Mouse (Mus musculus) MEL (cell line): Measurements from ENCODE around the gene Dgkg. TPM values are rescaled to one million over a fixed set of nuclear protein-coding genes. Genes with fewer than 3 reads are reported as not detected.

Source experiments
- DNase-seq: peaks from one replicate; pipeline ENCODE4 v3.0.0; 2011; ENCODE audit warnings: low read depth, low spot score
- H3K27ac ChIP-seq: 2 replicates; pipeline ENCODE4 v1.5.1; 2012; ENCODE audit warnings: low read depth, mild to moderate bottlenecking, control low read depth, low read length, moderate library complexity; ENCODE audit not compliant: control insufficient read depth
- H3K27me3 ChIP-seq, 2 experiments: fragments of 150-350 bp in 1 of 2; sonication (generic) in 1 of 2; 2 replicates each; pipeline ENCODE4 v1.6.1; 2012; ENCODE audit warnings: low read length in 2 of 2, mild to moderate bottlenecking in 2 of 2, improper control_type of control experiment in 1 of 2, moderate library complexity in 1 of 2; ENCODE audit not compliant: insufficient read depth in 2 of 2, control insufficient read depth in 1 of 2
- H3K36me3 ChIP-seq, 2 experiments: 2 replicates each; pipeline ENCODE4 v1.6.1; 2012 to 2014; ENCODE audit warnings: low read length in 2 of 2, improper control_type of control experiment in 1 of 2, inconsistent platforms in 1 of 2, mild to moderate bottlenecking in 1 of 2; ENCODE audit not compliant: insufficient read depth in 2 of 2, control insufficient read depth in 1 of 2
- H3K4me1 ChIP-seq, 2 experiments: fragments of 150-350 bp in 1 of 2; sonication (generic) in 1 of 2; 2 replicates each; pipeline ENCODE4 v1.6.1; 2012; ENCODE audit warnings: low read length in 2 of 2, improper control_type of control experiment in 1 of 2, mild to moderate bottlenecking in 1 of 2; ENCODE audit not compliant: insufficient read depth in 2 of 2, control insufficient read depth in 1 of 2
- H3K4me3 ChIP-seq, 2 experiments: fragments of 150-350 bp in 1 of 2; sonication (generic) in 1 of 2; 2 replicates each; pipeline ENCODE4 v1.5.1; 2012; ENCODE audit warnings: low read depth in 2 of 2, low read length in 2 of 2, mild to moderate bottlenecking in 2 of 2, moderate library complexity in 2 of 2, control low read depth in 1 of 2, improper control_type of control experiment in 1 of 2; ENCODE audit not compliant: control insufficient read depth in 1 of 2, insufficient read depth in 1 of 2
- H3K79me2 ChIP-seq: 2 replicates; pipeline ENCODE4 v1.6.1; 2012; ENCODE audit warnings: mild to moderate bottlenecking, low read length, moderate library complexity; ENCODE audit not compliant: control insufficient read depth, poor library complexity, insufficient read depth
- H3K9ac ChIP-seq: 2 replicates; pipeline ENCODE4 v1.6.1; 2012; ENCODE audit warnings: low read depth, mild to moderate bottlenecking, control low read depth, low read length, moderate library complexity; ENCODE audit not compliant: control insufficient read depth, poor library complexity, severe bottlenecking
- H3K9me3 ChIP-seq: fragments of 150-350 bp; sonication (generic); replicated peaks from 2 replicates; pipeline ENCODE4 v1.6.1; 2012; ENCODE audit warnings: mild to moderate bottlenecking, low read length, improper control_type of control experiment, moderate library complexity; ENCODE audit not compliant: insufficient read depth
- BHLHE40 ChIP-seq: IDR thresholded peaks from 2 replicates; pipeline ENCODE4 v1.6.1; 2012; ENCODE audit warnings: low read depth, mild to moderate bottlenecking, inconsistent platforms, low read length, improper control_type of control experiment, borderline replicate concordance
- E2F4 ChIP-seq: IDR thresholded peaks from 2 replicates; pipeline ENCODE4 v1.6.1; 2011; ENCODE audit warnings: low read depth, low read length, improper control_type of control experiment, borderline replicate concordance
- EP300 ChIP-seq, 2 experiments: IDR thresholded peaks; 2 replicates each; pipeline ENCODE4 v1.6.1; 2011; ENCODE audit warnings: improper control_type of control experiment in 2 of 2, low read length in 2 of 2, low read depth in 1 of 2, mild to moderate bottlenecking in 1 of 2
- GABPA ChIP-seq: IDR thresholded peaks from 2 replicates; pipeline ENCODE4 v1.6.1; 2012; ENCODE audit warnings: low read depth, mild to moderate bottlenecking, inconsistent platforms, low read length, improper control_type of control experiment, moderate library complexity
- GATA1 ChIP-seq: IDR thresholded peaks from 2 replicates; pipeline ENCODE4 v1.6.1; 2011; ENCODE audit warnings: low read depth, low read length, improper control_type of control experiment
- HCFC1 ChIP-seq: IDR thresholded peaks from 2 replicates; pipeline ENCODE4 v1.6.1; 2012; ENCODE audit warnings: low read depth, mild to moderate bottlenecking, inconsistent platforms, low read length, improper control_type of control experiment, moderate library complexity
- JUND ChIP-seq: IDR thresholded peaks from 2 replicates; pipeline ENCODE4 v1.6.1; 2011; ENCODE audit warnings: low read depth, mild to moderate bottlenecking, improper control_type of control experiment, low read length
- MAZ ChIP-seq: IDR thresholded peaks from 2 replicates; pipeline ENCODE4 v1.6.1; 2012; ENCODE audit warnings: low read depth, mild to moderate bottlenecking, inconsistent platforms, low read length, improper control_type of control experiment
- MEF2A ChIP-seq: IDR thresholded peaks from 2 replicates; pipeline ENCODE4 v1.6.1; 2014; ENCODE audit warnings: low read depth, mild to moderate bottlenecking, inconsistent platforms, low read length, improper control_type of control experiment; ENCODE audit not compliant: poor library complexity, insufficient replicate concordance, severe bottlenecking; ENCODE audit errors: extremely low read depth
- MXI1 ChIP-seq: IDR thresholded peaks from 2 replicates; pipeline ENCODE4 v1.6.1; 2011; ENCODE audit warnings: mild to moderate bottlenecking, low read depth, low read length, improper control_type of control experiment
- MYB ChIP-seq: IDR thresholded peaks from 2 replicates; pipeline ENCODE4 v1.6.1; 2011; ENCODE audit warnings: mild to moderate bottlenecking, low read depth, low read length, improper control_type of control experiment
- MYC ChIP-seq: IDR thresholded peaks from 2 replicates; pipeline ENCODE4 v1.6.1; 2011; ENCODE audit warnings: low read depth, mild to moderate bottlenecking, low read length, improper control_type of control experiment, moderate library complexity
- NELFE ChIP-seq: IDR thresholded peaks from 2 replicates; pipeline ENCODE4 v1.6.1; 2011; ENCODE audit warnings: low read depth, low read length, improper control_type of control experiment
- POLR2AphosphoS2 ChIP-seq: IDR thresholded peaks from 2 replicates; pipeline ENCODE4 v1.6.1; 2011; ENCODE audit warnings: low read length, improper control_type of control experiment
- RAD21 ChIP-seq: IDR thresholded peaks from 2 replicates; pipeline ENCODE4 v1.6.1; 2011; ENCODE audit warnings: mild to moderate bottlenecking, low read depth, low read length, improper control_type of control experiment
- SIN3A ChIP-seq: IDR thresholded peaks from 2 replicates; pipeline ENCODE4 v1.6.1; 2012; ENCODE audit warnings: low read length, improper control_type of control experiment, inconsistent platforms
- SMC3 ChIP-seq: IDR thresholded peaks from 2 replicates; pipeline ENCODE4 v1.6.1; 2011; ENCODE audit warnings: low read depth, low read length, improper control_type of control experiment
- TBP ChIP-seq: IDR thresholded peaks from 2 replicates; pipeline ENCODE4 v1.8.0; 2011; ENCODE audit warnings: low read depth, low read length, improper control_type of control experiment
- TCF12 ChIP-seq: IDR thresholded peaks from 2 replicates; pipeline ENCODE4 v1.6.1; 2014; ENCODE audit warnings: low read depth, mild to moderate bottlenecking, inconsistent platforms, low read length, improper control_type of control experiment, moderate library complexity
- USF1 ChIP-seq: IDR thresholded peaks from 2 replicates; pipeline ENCODE4 v1.6.1; 2014; ENCODE audit warnings: low read depth, mild to moderate bottlenecking, inconsistent platforms, low read length, improper control_type of control experiment, moderate library complexity
- ZMIZ1 ChIP-seq: IDR thresholded peaks from 2 replicates; pipeline ENCODE4 v1.6.1; 2012; ENCODE audit warnings: low read depth, mild to moderate bottlenecking, inconsistent platforms, low read length, improper control_type of control experiment, moderate library complexity
- ZNF384 ChIP-seq: IDR thresholded peaks from 2 replicates; pipeline ENCODE4 v1.6.1; 2012; ENCODE audit warnings: low read depth, mild to moderate bottlenecking, inconsistent platforms, low read length, improper control_type of control experiment
- polyA plus RNA-seq, 2 experiments: library from polyadenylated mRNA; stranded (reverse) in 1 of 2; unstranded in 1 of 2; fragments of >175 nt in 1 of 2; fragments of >200 nt in 1 of 2; gene quantifications; 2 replicates each; pipeline versions ENCODE4 v1.2.1 to v1.2.4; 2012; ENCODE audit warnings: low replicate concordance in 2 of 2, low read depth in 1 of 2; ENCODE audit not compliant: insufficient read length in 2 of 2, insufficient read depth in 1 of 2, missing spikeins in 1 of 2
- total RNA-seq: library from RNA; depleted of rRNA; stranded (reverse); fragments of 300-350 nt; gene quantifications from 2 replicates; pipeline ENCODE4 v1.2.3, GENCODE M21; 2012; rRNA removed

The Dgkg gene
- total RNA-seq (not detected in 2 replicates), polyA plus RNA-seq (not detected)

- Histone ChIP-seq H3K27ac (no peak within 1 kb of the TSS), H3K4me1 (no peaks in the 10 kb centered on the region), H3K27me3 (no peaks in the 10 kb centered on the region), H3K36me3 (no peaks in the 10 kb centered on the region), H3K9me3 (no peaks in the 10 kb centered on the region), H3K9ac (no peak within 1 kb of the TSS), H3K4me3 (no peak within 1 kb of the TSS), H3K79me2 (no peaks in the 10 kb centered on the region)
- TF ChIP-seq MYB (no peak), RAD21 (no peak), BHLHE40 (no peak)
- no peak for DNase-seq
Measured at GRCm38 (mm10) chr16:22656533-22657444, at the start of gene Dgkg. Dgkg (minus strand) TSS chr16:22657221.

GRCm38 (mm10) chr16:22704946-22705345 is 47.9 kb upstream of the Dgkg start:
- Histone ChIP-seq H3K27ac (no peak overlapping the region), H3K79me2 (no peaks in the 10 kb centered on the region), H3K36me3 (no peaks in the 10 kb centered on the region), H3K4me3 (no peak overlapping the region), H3K27me3 (no peaks in the 10 kb centered on the region; a peak in 1 of 4 replicates), H3K4me1 (no peaks in the 10 kb centered on the region), H3K9ac (no peak overlapping the region), H3K9me3 (no peaks in the 10 kb centered on the region)
- TF ChIP-seq NELFE (no peak), MYC (no peak), GATA1 (no peak), ZNF384 (no peak)
- no peak for DNase-seq

GRCm38 (mm10) chr16:22704136-22704535 is 47.1 kb upstream of the Dgkg start:
- Histone ChIP-seq H3K9ac (no peak overlapping the region), H3K79me2 (no peaks in the 10 kb centered on the region), H3K4me3 (no peak overlapping the region), H3K4me1 (no peaks in the 10 kb centered on the region), H3K27me3 (no peaks in the 10 kb centered on the region; a peak in 1 of 4 replicates), H3K9me3 (no peaks in the 10 kb centered on the region), H3K27ac (no peak overlapping the region), H3K36me3 (no peaks in the 10 kb centered on the region)
- no peak for TF ChIP-seq SMC3
- TF ChIP-seq GABPA = no peak
- no peak for TF ChIP-seq EP300 (IDR thresholded peaks at IDR 0.05; ENCODE audit: low read depth in 1 of 2, low read length in 2 of 2)
- no peak for TF ChIP-seq E2F4
- TF ChIP-seq USF1 = no peak
- no peak for TF ChIP-seq SIN3A
- TF ChIP-seq MXI1 = no peak
- TF ChIP-seq ZMIZ1 = no peak
- TF ChIP-seq TCF12 = no peak
- TF ChIP-seq MAZ = no peak
- no peak for TF ChIP-seq MYB
- TF ChIP-seq POLR2AphosphoS2 = no peak
- no peak for TF ChIP-seq TBP
- no peak for TF ChIP-seq HCFC1
- TF ChIP-seq MEF2A = no peak
- no peak for TF ChIP-seq JUND
- TF ChIP-seq MYC = no peak
- TF ChIP-seq ZNF384 = no peak
- no peak for DNase-seq
